Mouse (Mus musculus): ENCODE measurements around the gene 4931417E11Rik. TPM values are rescaled to one million over a fixed set of nuclear protein-coding genes. Genes with fewer than 3 reads are reported as not detected.

4931417E11Rik gene
- polyA plus RNA-seq (2012; ENCODE audit: insufficient read depth, low replicate concordance), result not detected in 2 replicates

DNA sequence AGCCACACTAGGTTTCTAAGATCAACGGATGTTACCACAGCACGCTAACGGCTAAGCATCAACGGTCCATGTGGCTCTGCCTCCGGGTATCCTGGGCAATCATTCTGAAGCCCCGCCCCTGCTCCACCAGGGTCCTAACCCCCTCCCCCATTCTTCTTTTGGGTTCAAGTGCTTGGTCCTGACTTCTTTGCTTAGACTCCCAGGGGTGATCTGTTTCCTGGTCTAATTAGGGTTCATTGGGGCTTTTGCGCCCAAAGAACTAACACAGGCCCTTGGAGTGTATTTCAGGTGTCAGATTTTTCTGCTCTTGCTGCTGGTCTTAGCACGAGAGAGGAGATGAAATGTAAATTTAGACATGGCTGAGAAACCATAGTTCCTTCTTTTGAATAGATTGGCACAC is at the start of gene 4931417E11Rik:
4931417E11Rik (minus strand) TSS at position 101 of the 400 bp plus-strand sequence.
- Histone ChIP-seq H3K4me3 (replicated peaks) (no peak within 1 kb of the TSS), H3K36me3 (replicated peaks; ENCODE audit: low read length) (no peaks in the 10 kb centered on the region), H3K27me3 (replicated peaks) (no peaks in the 10 kb centered on the region), H3K9me3 (peaks cover 11% of the 10 kb centered on the region), H3K4me1 (no peaks in the 10 kb centered on the region)
- no peak for TF ChIP-seq FLI1 (IDR thresholded peaks at IDR 0.05; ENCODE audit: low read length)
- TF ChIP-seq GATA1 (IDR thresholded peaks at IDR 0.05; ENCODE audit: borderline replicate concordance, low read length), result no peak

DNA sequence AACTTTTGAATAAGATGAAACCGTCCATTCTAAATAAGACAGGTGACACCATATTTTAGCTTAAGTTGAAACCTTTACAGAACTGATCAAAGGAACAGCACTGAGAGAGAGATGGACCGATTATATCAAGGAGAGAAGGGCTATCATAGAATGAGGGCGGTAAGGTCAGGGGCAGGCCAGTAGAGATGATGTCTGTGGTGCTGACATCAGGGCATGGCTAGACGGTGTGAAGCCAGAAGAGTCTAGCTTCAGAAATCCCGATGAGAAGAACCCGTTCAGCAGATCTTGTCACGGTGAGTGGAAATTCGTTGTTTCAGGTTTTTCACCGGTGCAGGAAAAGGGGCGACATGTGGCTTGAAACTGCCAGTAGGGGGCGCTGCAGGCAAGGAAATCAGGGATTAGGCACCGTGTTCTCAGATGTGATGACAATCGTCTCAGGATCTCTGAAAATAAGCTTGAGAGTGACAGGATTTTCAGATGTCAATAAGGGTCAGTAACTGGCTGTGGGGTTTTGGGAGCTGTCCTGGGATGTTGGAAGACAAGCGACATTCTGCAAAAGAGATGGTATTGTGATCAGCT is 48.4 kb upstream of the 4931417E11Rik start:
- Histone ChIP-seq H3K4me3 (replicated peaks) (no peak overlapping the region), H3K9me3 (no peaks in the 10 kb centered on the region), H3K4me1 (no peaks in the 10 kb centered on the region), H3K27me3 (replicated peaks) (no peaks in the 10 kb centered on the region), H3K36me3 (replicated peaks; ENCODE audit: low read length) (no peaks in the 10 kb centered on the region)
- TF ChIP-seq FLI1 (IDR thresholded peaks at IDR 0.05; ENCODE audit: low read length) (no peak), GATA1 (IDR thresholded peaks at IDR 0.05; ENCODE audit: borderline replicate concordance, low read length) (no peak)

DNA sequence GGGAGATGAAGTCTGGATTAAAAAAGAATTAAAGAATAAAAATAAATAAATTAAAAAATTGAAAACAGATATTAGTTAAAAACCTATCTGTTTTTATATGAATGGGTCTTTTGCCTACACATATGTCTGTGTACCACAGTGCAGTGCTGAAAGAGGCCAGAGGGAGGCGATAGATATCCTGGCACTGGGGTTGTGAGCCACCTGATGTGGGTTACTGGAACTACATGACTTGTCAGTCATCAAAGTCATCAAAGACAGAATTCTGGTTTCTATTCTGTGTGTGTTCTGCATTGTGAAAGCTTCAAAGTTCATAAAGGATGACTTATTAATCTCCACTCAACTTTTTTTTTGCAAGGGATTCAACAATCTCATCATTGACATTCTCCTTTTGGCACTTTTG is 43.4 kb upstream of the 4931417E11Rik start:
- no peaks in the 10 kb centered on the region for H3K36me3 ChIP-seq (replicated peaks; ENCODE audit: low read length)
- H3K4me3 ChIP-seq (replicated peaks), result no peak overlapping the region
- no peaks in the 10 kb centered on the region; the same call in 1 of the 2 replicates for H3K9me3 ChIP-seq
- no peaks in the 10 kb centered on the region for H3K4me1 ChIP-seq
- TF ChIP-seq FLI1 (IDR thresholded peaks at IDR 0.05; ENCODE audit: low read length), result no peak
- TF ChIP-seq GATA1 (IDR thresholded peaks at IDR 0.05; ENCODE audit: borderline replicate concordance, low read length), result no peak
- H3K27me3 ChIP-seq (replicated peaks), result no peaks in the 10 kb centered on the region

DNA sequence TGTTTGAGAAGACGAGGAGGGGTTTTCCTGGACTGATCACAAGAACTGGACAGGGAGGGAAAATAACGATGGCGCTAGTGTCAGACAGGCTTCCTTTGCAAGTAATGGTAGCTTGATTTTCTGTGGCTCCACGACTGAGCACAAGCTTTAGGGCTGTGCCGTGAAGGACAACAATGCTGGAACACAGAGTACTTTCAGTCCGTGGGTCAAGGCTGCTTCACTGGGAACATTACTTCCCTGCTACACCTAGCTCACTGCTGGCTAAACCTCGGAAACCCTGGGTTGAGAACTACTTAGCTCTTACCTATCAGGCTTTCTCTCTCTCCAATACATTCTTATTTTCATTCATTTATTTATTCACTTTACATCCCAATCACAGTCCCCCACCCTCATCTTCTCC is 30.2 kb upstream of the 4931417E11Rik start:
- peaks cover 17% of the 10 kb centered on the region for H3K9me3 ChIP-seq
- H3K27me3 ChIP-seq (replicated peaks), result no peaks in the 10 kb centered on the region
- H3K4me1 ChIP-seq, result peaks cover 3% of the 10 kb centered on the region; the same call in 1 of the 2 replicates
- no peak overlapping the region for H3K4me3 ChIP-seq (replicated peaks)
- H3K36me3 ChIP-seq (replicated peaks; ENCODE audit: low read length), result no peaks in the 10 kb centered on the region
- no peak for TF ChIP-seq FLI1 (IDR thresholded peaks at IDR 0.05; ENCODE audit: low read length)
- no peak for TF ChIP-seq GATA1 (IDR thresholded peaks at IDR 0.05; ENCODE audit: borderline replicate concordance, low read length)

GRCm38 (mm10) chr6:73497321-73497720 is 27.9 kb upstream of the 4931417E11Rik start:
- Histone ChIP-seq H3K36me3 (replicated peaks; ENCODE audit: low read length) (no peaks in the 10 kb centered on the region), H3K4me3 (replicated peaks) (no peak overlapping the region), H3K9me3 (peaks cover 17% of the 10 kb centered on the region), H3K4me1 (peaks cover 3% of the 10 kb centered on the region; the same call in 1 of the 2 replicates), H3K27me3 (replicated peaks) (no peaks in the 10 kb centered on the region)
- TF ChIP-seq FLI1 (IDR thresholded peaks at IDR 0.05; ENCODE audit: low read length) (no peak), GATA1 (IDR thresholded peaks at IDR 0.05; ENCODE audit: borderline replicate concordance, low read length) (no peak)

- TF ChIP-seq GATA1 (IDR thresholded peaks at IDR 0.05; ENCODE audit: borderline replicate concordance, low read length), result no peak
- no peak for TF ChIP-seq FLI1 (IDR thresholded peaks at IDR 0.05; ENCODE audit: low read length)
- no peaks in the 10 kb centered on the region for H3K27me3 ChIP-seq (replicated peaks)
- no peaks in the 10 kb centered on the region for H3K4me1 ChIP-seq
- H3K36me3 ChIP-seq (replicated peaks; ENCODE audit: low read length), result no peaks in the 10 kb centered on the region
- H3K9me3 ChIP-seq, result peaks cover 14% of the 10 kb centered on the region; the same call in 1 of the 2 replicates
- H3K4me3 ChIP-seq (replicated peaks), result no peak overlapping the region
These were observed 21.1 kb upstream of the 4931417E11Rik start for GRCm38 (mm10) chr6:73490524-73490923.

DNA sequence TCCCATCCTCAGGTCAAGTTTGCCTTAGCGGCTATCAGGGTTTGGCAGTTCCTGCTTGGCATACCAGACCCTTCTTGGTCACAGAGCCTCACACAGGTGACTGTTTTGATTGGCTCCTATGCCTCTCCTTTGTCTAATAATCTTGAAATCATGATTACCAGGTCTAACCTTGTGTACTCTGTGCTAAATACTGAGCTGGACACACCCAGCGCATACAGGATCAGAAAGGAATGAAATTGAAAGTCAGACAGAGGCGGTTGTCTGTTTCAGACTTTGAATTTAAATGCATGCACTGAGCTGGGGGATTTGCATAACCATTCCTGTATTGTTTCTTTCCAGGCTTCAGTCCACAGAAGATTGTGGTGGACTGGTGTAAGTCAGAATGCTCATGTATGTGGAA is 16.1 kb upstream of the 4931417E11Rik start:
- Histone ChIP-seq H3K36me3 (replicated peaks; ENCODE audit: low read length) (no peaks in the 10 kb centered on the region), H3K4me3 (replicated peaks) (no peak overlapping the region), H3K4me1 (no peaks in the 10 kb centered on the region), H3K9me3 (peaks cover 6% of the 10 kb centered on the region; the same call in 1 of the 2 replicates), H3K27me3 (replicated peaks) (no peaks in the 10 kb centered on the region)
- TF ChIP-seq FLI1 (IDR thresholded peaks at IDR 0.05; ENCODE audit: low read length), result no peak
- TF ChIP-seq GATA1 (IDR thresholded peaks at IDR 0.05; ENCODE audit: borderline replicate concordance, low read length), result no peak

GRCm38 (mm10) chr6:73466084-73466483 is 3.4 kb downstream of the 4931417E11Rik start:
- no peaks in the 10 kb centered on the region for H3K4me1 ChIP-seq
- H3K27me3 ChIP-seq (replicated peaks), result no peaks in the 10 kb centered on the region
- peaks cover 8% of the 10 kb centered on the region; the same call in 1 of the 2 replicates for H3K9me3 ChIP-seq
- TF ChIP-seq FLI1 (IDR thresholded peaks at IDR 0.05; ENCODE audit: low read length), result no peak
- no peak for TF ChIP-seq GATA1 (IDR thresholded peaks at IDR 0.05; ENCODE audit: borderline replicate concordance, low read length)
- H3K36me3 ChIP-seq (replicated peaks; ENCODE audit: low read length), result no peaks in the 10 kb centered on the region
- no peak overlapping the region for H3K4me3 ChIP-seq (replicated peaks)

- no peak overlapping the region for H3K4me3 ChIP-seq (replicated peaks)
- peaks cover 3% of the 10 kb centered on the region; the same call in 1 of the 2 replicates for H3K9me3 ChIP-seq
- H3K36me3 ChIP-seq (replicated peaks; ENCODE audit: low read length), result no peaks in the 10 kb centered on the region
- TF ChIP-seq GATA1 (IDR thresholded peaks at IDR 0.05; ENCODE audit: borderline replicate concordance, low read length) (no peak), FLI1 (IDR thresholded peaks at IDR 0.05; ENCODE audit: low read length) (no peak)
- H3K27me3 ChIP-seq (replicated peaks), result no peaks in the 10 kb centered on the region
- H3K4me1 ChIP-seq, result no peaks in the 10 kb centered on the region
These were observed 6.9 kb downstream of the 4931417E11Rik start for GRCm38 (mm10) chr6:73462543-73462942.

GRCm38 (mm10) chr6:73433912-73434311 is 35.6 kb downstream of the 4931417E11Rik start:
- TF ChIP-seq GATA1 (IDR thresholded peaks at IDR 0.05; ENCODE audit: borderline replicate concordance, low read length), result no peak
- TF ChIP-seq FLI1 (IDR thresholded peaks at IDR 0.05; ENCODE audit: low read length), result no peak
- Histone ChIP-seq H3K4me3 (replicated peaks) (no peak overlapping the region), H3K27me3 (replicated peaks) (peaks cover 2% of the 10 kb centered on the region), H3K9me3 (peaks cover 7% of the 10 kb centered on the region), H3K36me3 (replicated peaks; ENCODE audit: low read length) (no peaks in the 10 kb centered on the region), H3K4me1 (peaks cover 4% of the 10 kb centered on the region; the same call in 1 of the 2 replicates)

Data from megakaryocyte, embryonic 14.5 days (primary cell).